8 mouse cellular contexts compared by ENCODE assay signal in genomic region chr6:49209881-49210854, GRCm38 (mm10). TPM values are rescaled to one million over a fixed set of nuclear protein-coding genes. Genes with fewer than 3 reads are reported as not detected.
DNase-seq lines count a peak whose midpoint lies in the region; ATAC-seq lines count a peak whose summit lies in the region.

No protein-coding gene starts in this region.

- 10% methylated on average over 14 of the region's 14 CpGs for WGBS in hindbrain, embryonic 15.5 days
- WGBS in liver, embryonic 11.5 days = 21% methylated on average over 14 of the region's 14 CpGs

- H3K4me1 ChIP-seq in hindbrain, embryonic 15.5 days (replicated peaks) = peaks cover 49% of the 10 kb centered on the region
- peaks cover 36% of the 10 kb centered on the region for H3K4me1 ChIP-seq in liver, embryonic 11.5 days (replicated peaks; ENCODE audit: control insufficient read depth, insufficient read depth, low read length)

- peak; percentile 37 for DNase-seq in adrenal gland, postnatal 14 days
- DNase-seq in adrenal gland, adult 2 months = no peak
- peak; percentile 87 for DNase-seq in embryo, embryonic 11 days
- peak; percentile 58 for DNase-seq in liver, embryonic 11.5 days (ENCODE audit: low spot score)
- peak; percentile 36 for DNase-seq in splenic B cell, adult 2 months (ENCODE audit: low read depth, low spot score)
- no peak for DNase-seq in layer of hippocampus, adult 9-10 months (ENCODE audit: low spot score)
- DNase-seq in layer of hippocampus, postnatal 14 days (ENCODE audit: low spot score in 2 of 2) = no peak

- peak overlapping the region; percentile 33 for H3K4me2 ChIP-seq in hindbrain, embryonic 15.5 days
- H3K4me2 ChIP-seq in liver, embryonic 11.5 days = peak overlapping the region; percentile 57

- H3K36me3 ChIP-seq in hindbrain, embryonic 15.5 days = peaks cover 6% of the 10 kb centered on the region; the same call in 1 of the 2 replicates
- peaks cover 6% of the 10 kb centered on the region; the same call in 1 of the 2 replicates for H3K36me3 ChIP-seq in liver, embryonic 11.5 days (ENCODE audit: control insufficient read depth, insufficient read depth, low read length)
- no peaks in the 10 kb centered on the region for H3K36me3 ChIP-seq in splenic B cell, adult 2 months (ENCODE audit: control insufficient read depth, insufficient read depth, low read length, poor library complexity, severe bottlenecking)

- no peak overlapping the region for H3K27ac ChIP-seq in hindbrain, embryonic 15.5 days (replicated peaks)
- H3K27ac ChIP-seq in liver, embryonic 11.5 days (ENCODE audit: low read depth, low read length) = peak overlapping the region; percentile 64

- peak overlapping the region; percentile 0; the same call in 1 of the 2 replicates for H3K4me3 ChIP-seq in hindbrain, embryonic 15.5 days
- H3K4me3 ChIP-seq in liver, embryonic 11.5 days (ENCODE audit: low read depth, low read length) = peak overlapping the region; percentile 18

- no peaks in the 10 kb centered on the region for H3K27me3 ChIP-seq in hindbrain, embryonic 15.5 days
- H3K27me3 ChIP-seq in liver, embryonic 11.5 days (replicated peaks; ENCODE audit: control insufficient read depth, insufficient read depth, low read length) = no peaks in the 10 kb centered on the region
- H3K27me3 ChIP-seq in splenic B cell, adult 2 months (ENCODE audit: control insufficient read depth, insufficient read depth, low read length, poor library complexity, severe bottlenecking) = no peaks in the 10 kb centered on the region; the same call in 1 of the 2 replicates

- H3K9ac ChIP-seq in hindbrain, embryonic 15.5 days = no peak overlapping the region
- H3K9ac ChIP-seq in liver, embryonic 11.5 days (ENCODE audit: low read depth, low read length) = peak overlapping the region; percentile 9; the same call in 1 of the 2 replicates

- no peaks in the 10 kb centered on the region for H3K9me3 ChIP-seq in hindbrain, embryonic 15.5 days
- no peaks in the 10 kb centered on the region for H3K9me3 ChIP-seq in liver, embryonic 11.5 days (ENCODE audit: control insufficient read depth, low read length)

- ATAC-seq in hindbrain, embryonic 15.5 days (ENCODE audit: low FRiP score, low read depth) = no peak
- no peak for ATAC-seq in liver, embryonic 11.5 days (replicated peaks; ENCODE audit: low FRiP score)

RNA-seq across cellular contexts. Expression of gene Igf2bp3, which starts 4.6 kb away (rescaled TPM):
- 2.8 and 3.1 TPM in 2 replicates for total RNA-seq in adrenal gland, postnatal 14 days (2021)
- under 1 TPM; 0.17 to 0.20 TPM for total RNA-seq in adrenal gland, adult 2 months (2021)
- polyA plus RNA-seq in adrenal gland, adult 2 months (2012; rRNA removed) = 0.02 TPM in 1 of 2 replicates, not detected in the other
- polyA plus RNA-seq in hindbrain, embryonic 15.5 days (2015; fragmentation: Nextera tagmentation; extraction: Ambion mirVana) = 23.3 and 24.9 TPM in 2 replicates
- polyA plus RNA-seq in liver, embryonic 11.5 days (2014; fragmentation: Nextera tagmentation; extraction: Ambion mirVana) = 57.8 and 61.5 TPM in 2 replicates
- under 1 TPM; 0.24 to 0.35 TPM for total RNA-seq in layer of hippocampus, postnatal 14 days (2021)

RNA-seq across cellular contexts. Expression of gene Tra2a, which starts 53.7 kb away (rescaled TPM):
- total RNA-seq in adrenal gland, postnatal 14 days (2021) = 68.4 and 85.4 TPM in 2 replicates
- total RNA-seq in adrenal gland, adult 2 months (2021) = 10 to 100 TPM; 38.5 to 88.4 TPM
- polyA plus RNA-seq in adrenal gland, adult 2 months (2012; rRNA removed) = 15.6 and 17.5 TPM in 2 replicates
- 105 and 111 TPM in 2 replicates for polyA plus RNA-seq in hindbrain, embryonic 15.5 days (2015; fragmentation: Nextera tagmentation; extraction: Ambion mirVana)
- polyA plus RNA-seq in liver, embryonic 11.5 days (2014; fragmentation: Nextera tagmentation; extraction: Ambion mirVana) = 31.2 and 37.1 TPM in 2 replicates
- 10 to 100 TPM; 76.0 to 85.7 TPM for total RNA-seq in layer of hippocampus, postnatal 14 days (2021)

Comparison
In these comparisons a context has a peak if more than half of its experiments do, and no peak if none do; other contexts are left out.
1. DNase-seq: peak in adrenal gland, postnatal 14 days (single experiment), embryo, embryonic 11 days (single experiment), liver, embryonic 11.5 days (single experiment) and splenic B cell, adult 2 months (single experiment); none in adrenal gland, adult 2 months (single experiment), layer of hippocampus, adult 9-10 months (single experiment) and layer of hippocampus, postnatal 14 days (0 of 2).